Mouse (Mus musculus) cerebellum, adult 9-10 months (tissue): ENCODE measurements around the gene Trabd2b.

ENCODE experiments used
- DNase-seq: peaks from one replicate; pipeline ENCODE4 v3.0.0; 2022

Trabd2b gene

GRCm38 (mm10) chr4:114611166-114611929 lies 204.8 kb downstream of the Trabd2b start:
- peak; percentile 5 for DNase-seq

GRCm38 (mm10) chr4:114612032-114612431 lies 205.5 kb downstream of the Trabd2b start:
- no peak for DNase-seq

GRCm38 (mm10) chr4:114612827-114613226 lies 206.3 kb downstream of the Trabd2b start:
- DNase-seq, result no peak

- no peak for DNase-seq
Measured at GRCm38 (mm10) chr4:114614086-114614485, 207.6 kb downstream of the Trabd2b start.

GRCm38 (mm10) chr4:114615765-114616164 lies 209.2 kb downstream of the Trabd2b start:
- no peak for DNase-seq

GRCm38 (mm10) chr4:114622929-114623328 lies 216.4 kb downstream of the Trabd2b start:
- no peak for DNase-seq

- no peak for DNase-seq
Measured at GRCm38 (mm10) chr4:114624114-114624910, 217.8 kb downstream of the Trabd2b start.

- no peak for DNase-seq
Measured at GRCm38 (mm10) chr4:114625357-114625756, 218.8 kb downstream of the Trabd2b start.

GRCm38 (mm10) chr4:114625920-114626319 lies 219.4 kb downstream of the Trabd2b start:
- DNase-seq, result no peak

- no peak for DNase-seq
Measured at GRCm38 (mm10) chr4:114627674-114628293, 221.3 kb downstream of the Trabd2b start.

- peak; percentile 23 for DNase-seq
Measured at GRCm38 (mm10) chr4:114635889-114636288, 229.4 kb downstream of the Trabd2b start.

GRCm38 (mm10) chr4:114636324-114636723 lies 229.8 kb downstream of the Trabd2b start:
- no peak for DNase-seq

GRCm38 (mm10) chr4:114637120-114637519 lies 230.6 kb downstream of the Trabd2b start:
- peak; percentile 7 for DNase-seq

- no peak for DNase-seq
Measured at GRCm38 (mm10) chr4:114642469-114642868, 235.9 kb downstream of the Trabd2b start.

GRCm38 (mm10) chr4:114643679-114644208 lies 237.2 kb downstream of the Trabd2b start:
- no peak for DNase-seq

GRCm38 (mm10) chr4:114645341-114645740 lies 238.8 kb downstream of the Trabd2b start:
- no peak for DNase-seq

- no peak for DNase-seq
Measured at GRCm38 (mm10) chr4:114646825-114647681, 240.5 kb downstream of the Trabd2b start.

GRCm38 (mm10) chr4:114647689-114648088 lies 241.2 kb downstream of the Trabd2b start:
- no peak for DNase-seq

- no peak for DNase-seq
Measured at GRCm38 (mm10) chr4:114648532-114649074, 242.1 kb downstream of the Trabd2b start.

- no peak for DNase-seq
Measured at GRCm38 (mm10) chr4:114650551-114650950, 244.0 kb downstream of the Trabd2b start.

- no peak for DNase-seq
Measured at GRCm38 (mm10) chr4:114651007-114651406, 244.5 kb downstream of the Trabd2b start.

GRCm38 (mm10) chr4:114651606-114652005 lies 245.1 kb downstream of the Trabd2b start:
- no peak for DNase-seq
